Mouse (Mus musculus): ENCODE data around the gene Gtf3c1. TPM values are rescaled to one million over a fixed set of nuclear protein-coding genes. Genes with fewer than 3 reads are reported as not detected.
A peak's percentile ranks its signal among the peaks of the same experiment; 100 is the strongest.

Gtf3c1 gene
- polyA plus RNA-seq (2016; fragmentation: Nextera tagmentation; extraction: Ambion mirVana), result 44.4 and 50.6 TPM in 2 replicates

DNA sequence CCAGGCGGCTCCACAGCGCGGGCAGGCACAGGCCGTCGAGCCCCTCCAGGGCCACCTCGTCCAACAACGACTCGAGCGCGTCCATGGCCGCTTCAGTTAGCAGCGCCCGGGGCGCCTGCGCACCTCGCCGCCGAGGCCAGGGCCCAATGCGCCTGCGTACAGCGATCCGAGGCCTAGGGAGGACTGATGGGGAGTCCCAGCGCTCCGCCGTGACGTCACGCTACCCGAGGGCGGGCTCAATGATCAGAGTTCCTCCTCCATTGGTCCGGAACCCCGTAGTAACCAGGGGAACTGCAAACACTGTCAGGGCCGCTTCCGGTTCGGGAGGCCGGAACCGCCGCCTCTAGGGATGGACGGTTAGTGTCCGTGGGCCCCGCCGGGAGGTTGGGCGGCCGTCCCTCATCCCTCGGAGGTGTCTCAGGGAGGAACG lies at the start of gene Gtf3c1, which contains the start of gene D430042O09Rik:
Gtf3c1 (minus strand) TSS at position 188 of the 430 bp plus-strand sequence.
D430042O09Rik (plus strand) TSS at position 296 of the 430 bp plus-strand sequence.
- H3K9me3 ChIP-seq (replicated peaks), result no peaks in the 10 kb centered on the region
- peak within 1 kb of the TSS; percentile 92 for H3K27ac ChIP-seq
- H3K27me3 ChIP-seq (ENCODE audit: low read depth, poor library complexity, severe bottlenecking), result no peaks in the 10 kb centered on the region
- H3K36me3 ChIP-seq, result peaks cover 33% of the 10 kb centered on the region
- H3K4me3 ChIP-seq, result peak within 1 kb of the TSS; percentile 88
- peaks cover 29% of the 10 kb centered on the region for H3K4me1 ChIP-seq
- under 1% methylated on average over 45 of the region's 45 CpGs for WGBS
- DNase-seq (ENCODE audit: low spot score), result peak; percentile 99

DNA sequence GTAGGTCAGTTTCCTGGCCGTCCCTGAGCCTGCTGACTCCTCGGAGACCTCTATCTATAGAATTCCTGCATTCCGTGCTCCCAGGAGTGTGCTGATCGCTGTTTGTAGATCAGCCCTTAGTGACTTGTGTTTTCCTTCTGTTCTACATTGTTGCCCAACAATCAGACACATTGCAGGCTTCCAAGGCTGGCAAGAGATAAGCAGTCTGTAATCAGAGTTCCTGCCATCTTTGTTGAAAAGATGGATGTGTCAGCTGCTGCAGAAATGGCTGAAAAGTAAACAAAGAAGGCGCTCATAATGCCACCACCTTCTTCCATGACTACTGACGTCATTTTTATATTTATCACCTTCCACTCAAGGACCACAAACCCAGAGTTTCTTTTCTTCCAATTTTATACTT lies 49.2 kb upstream of the Gtf3c1 start:
- Histone ChIP-seq H3K27ac (no peak overlapping the region), H3K9me3 (replicated peaks) (no peaks in the 10 kb centered on the region), H3K4me3 (no peak overlapping the region), H3K4me1 (no peaks in the 10 kb centered on the region), H3K36me3 (peaks cover 14% of the 10 kb centered on the region), H3K27me3 (ENCODE audit: low read depth, poor library complexity, severe bottlenecking) (no peaks in the 10 kb centered on the region)
- WGBS, result 74% methylated on average over 6 of the region's 6 CpGs
- DNase-seq (ENCODE audit: low spot score), result no peak

DNA sequence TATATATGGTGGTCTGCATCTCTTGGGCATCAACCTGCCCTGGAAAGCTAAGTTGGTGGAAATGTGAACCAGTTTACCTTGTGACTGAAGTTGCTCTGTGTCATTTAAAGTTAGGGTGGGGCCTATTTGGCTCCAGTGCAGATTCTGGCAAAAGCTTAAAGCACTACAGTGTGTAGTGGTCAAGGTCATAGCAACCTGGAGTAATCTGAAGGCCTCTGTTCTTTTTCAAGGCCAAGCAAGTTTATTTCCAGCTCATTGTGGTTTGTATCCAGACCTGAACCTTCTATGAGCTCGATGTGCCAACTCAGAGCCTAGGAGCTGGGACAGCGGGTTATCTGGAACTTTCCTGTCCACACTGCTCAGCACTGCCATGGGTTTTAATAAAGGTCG lies 45.7 kb upstream of the Gtf3c1 start:
- no peaks in the 10 kb centered on the region for H3K27me3 ChIP-seq (ENCODE audit: low read depth, poor library complexity, severe bottlenecking)
- no peak overlapping the region for H3K27ac ChIP-seq
- no peak for DNase-seq (ENCODE audit: low spot score)
- H3K4me1 ChIP-seq, result no peaks in the 10 kb centered on the region
- WGBS, result 93% methylated on average over 3 of the region's 3 CpGs
- 0 out of 2 replicates have a peak, but pooled peaks cover 4% of the 10 kb centered on the region for H3K36me3 ChIP-seq
- no peaks in the 10 kb centered on the region for H3K9me3 ChIP-seq (replicated peaks)
- no peak overlapping the region for H3K4me3 ChIP-seq

DNA sequence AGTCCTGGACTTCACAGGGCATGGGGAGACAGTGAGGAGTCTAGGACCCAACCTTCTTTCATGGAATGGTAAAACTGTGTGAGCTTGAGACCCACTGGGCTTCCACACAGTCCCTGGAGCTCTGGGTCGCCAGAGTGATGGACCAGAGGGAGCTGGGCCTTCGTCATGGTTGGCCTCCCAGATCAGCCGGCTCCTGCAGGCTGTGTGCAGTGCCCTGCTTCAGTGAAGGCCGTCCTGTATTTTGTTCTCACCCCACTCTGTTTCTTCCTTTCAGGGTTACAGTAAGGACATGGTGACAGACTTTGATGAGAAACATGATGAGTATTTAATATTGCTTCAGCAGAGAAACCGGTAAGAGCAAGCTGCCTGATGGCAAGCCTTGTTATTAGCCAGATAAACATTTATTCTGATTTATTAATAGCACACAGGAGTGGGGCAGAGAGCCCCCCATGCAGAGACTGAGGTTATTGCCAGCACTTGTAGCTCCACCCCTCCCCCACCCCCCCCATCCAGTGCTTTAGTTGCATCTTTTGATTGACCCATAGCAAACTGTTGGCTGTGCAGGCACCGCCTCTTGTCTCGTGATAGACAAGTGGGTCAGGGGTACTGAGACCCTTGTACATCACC lies 45.2 kb upstream of the Gtf3c1 start:
- no peak overlapping the region for H3K27ac ChIP-seq
- H3K4me3 ChIP-seq, result no peak overlapping the region
- 91% methylated on average over 7 of the region's 7 CpGs for WGBS
- no peaks in the 10 kb centered on the region for H3K27me3 ChIP-seq (ENCODE audit: low read depth, poor library complexity, severe bottlenecking)
- DNase-seq (ENCODE audit: low spot score), result no peak
- 0 out of 2 replicates have a peak, but pooled peaks cover 4% of the 10 kb centered on the region for H3K36me3 ChIP-seq
- H3K4me1 ChIP-seq, result no peaks in the 10 kb centered on the region
- no peaks in the 10 kb centered on the region for H3K9me3 ChIP-seq (replicated peaks)

DNA sequence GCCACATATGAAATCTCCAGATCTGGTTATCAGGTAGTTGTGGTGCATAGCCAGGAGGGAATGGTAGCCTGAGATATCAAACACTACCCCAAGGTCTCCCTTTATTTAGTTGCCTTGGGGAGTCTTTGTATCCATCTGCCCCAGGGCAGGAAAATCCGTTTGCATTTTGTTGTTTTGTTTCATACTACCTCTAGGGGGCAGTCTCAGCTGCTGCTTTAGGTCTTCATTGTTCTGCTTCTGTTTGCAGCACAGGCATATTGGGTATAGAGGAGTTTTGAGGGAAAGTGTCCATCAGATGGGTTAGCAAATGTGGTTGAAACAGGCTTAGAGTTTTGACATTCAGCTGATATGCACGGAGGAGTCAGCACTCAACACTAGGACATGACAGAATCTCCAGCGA lies 40.6 kb upstream of the Gtf3c1 start:
- no peak overlapping the region for H3K27ac ChIP-seq
- peak; percentile 34 for DNase-seq (ENCODE audit: low spot score)
- H3K36me3 ChIP-seq, result peaks cover 4% of the 10 kb centered on the region; the same call in 1 of the 2 replicates
- no peaks in the 10 kb centered on the region for H3K4me1 ChIP-seq
- no peaks in the 10 kb centered on the region for H3K27me3 ChIP-seq (ENCODE audit: low read depth, poor library complexity, severe bottlenecking)
- H3K4me3 ChIP-seq, result no peak overlapping the region
- H3K9me3 ChIP-seq (replicated peaks), result no peaks in the 10 kb centered on the region
- 52% methylated on average over 3 of the region's 3 CpGs for WGBS

DNA sequence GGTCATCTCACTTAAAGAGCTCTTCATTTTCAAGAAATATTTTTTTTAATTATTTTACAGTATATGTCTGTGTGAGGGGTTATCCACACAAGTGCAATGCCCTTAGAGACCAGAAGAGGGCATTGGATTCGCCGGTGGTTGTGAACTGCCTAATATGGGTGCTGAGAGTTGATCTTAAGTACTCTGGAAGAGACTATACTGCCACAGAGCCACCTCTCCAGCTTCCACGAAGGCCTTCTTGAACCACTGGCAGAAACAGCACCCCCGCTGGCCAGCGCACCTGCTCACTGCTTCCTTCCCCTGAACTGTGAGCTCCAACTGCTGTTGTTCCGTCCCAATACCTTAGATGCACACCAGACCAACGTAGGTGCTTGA lies 39.7 kb upstream of the Gtf3c1 start:
- Histone ChIP-seq H3K27ac (no peak overlapping the region), H3K27me3 (ENCODE audit: low read depth, poor library complexity, severe bottlenecking) (no peaks in the 10 kb centered on the region), H3K4me1 (no peaks in the 10 kb centered on the region), H3K9me3 (replicated peaks) (no peaks in the 10 kb centered on the region), H3K36me3 (peaks cover 4% of the 10 kb centered on the region; the same call in 1 of the 2 replicates), H3K4me3 (no peak overlapping the region)
- 58% methylated on average over 7 of the region's 7 CpGs for WGBS
- no peak for DNase-seq (ENCODE audit: low spot score)

DNA sequence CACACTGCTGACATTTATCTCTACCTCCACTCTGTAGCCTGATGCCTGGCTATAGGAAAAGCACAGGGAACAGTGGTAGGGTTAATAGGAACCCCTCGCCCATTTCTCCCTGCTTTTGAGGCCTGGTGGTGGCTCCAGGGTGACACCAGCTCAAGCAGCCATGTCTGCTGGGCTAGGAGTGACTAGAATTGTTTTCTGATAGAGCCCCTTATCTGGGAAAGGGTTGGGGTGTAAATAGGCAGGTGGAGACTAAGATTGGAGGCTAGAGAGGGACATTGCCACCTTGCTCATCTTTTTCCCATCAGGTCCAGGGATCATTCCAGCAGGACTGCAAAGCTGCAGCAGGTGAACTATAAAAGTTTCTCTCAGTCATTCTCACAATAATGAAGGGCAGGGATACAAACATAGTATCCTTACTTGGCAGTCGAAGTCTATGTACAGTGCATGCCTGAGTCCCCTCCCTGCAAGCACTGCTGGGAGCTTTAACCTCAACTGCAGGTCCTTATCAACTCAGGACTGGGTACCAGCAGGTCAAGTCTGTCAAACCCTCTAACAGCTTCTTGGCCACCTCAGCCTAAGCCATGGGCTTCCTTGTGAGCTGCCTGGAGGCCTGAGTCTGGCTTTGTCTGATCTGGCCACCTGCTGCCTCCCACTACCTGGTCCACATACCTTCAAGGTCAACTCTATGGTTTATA lies 39.2 kb upstream of the Gtf3c1 start:
- Histone ChIP-seq H3K27me3 (ENCODE audit: low read depth, poor library complexity, severe bottlenecking) (no peaks in the 10 kb centered on the region), H3K4me1 (no peaks in the 10 kb centered on the region), H3K4me3 (no peak overlapping the region), H3K36me3 (peaks cover 4% of the 10 kb centered on the region; the same call in 1 of the 2 replicates), H3K9me3 (replicated peaks) (no peaks in the 10 kb centered on the region), H3K27ac (no peak overlapping the region)
- no peak for DNase-seq (ENCODE audit: low spot score)
- 86% methylated on average over 2 of the region's 2 CpGs for WGBS

DNA sequence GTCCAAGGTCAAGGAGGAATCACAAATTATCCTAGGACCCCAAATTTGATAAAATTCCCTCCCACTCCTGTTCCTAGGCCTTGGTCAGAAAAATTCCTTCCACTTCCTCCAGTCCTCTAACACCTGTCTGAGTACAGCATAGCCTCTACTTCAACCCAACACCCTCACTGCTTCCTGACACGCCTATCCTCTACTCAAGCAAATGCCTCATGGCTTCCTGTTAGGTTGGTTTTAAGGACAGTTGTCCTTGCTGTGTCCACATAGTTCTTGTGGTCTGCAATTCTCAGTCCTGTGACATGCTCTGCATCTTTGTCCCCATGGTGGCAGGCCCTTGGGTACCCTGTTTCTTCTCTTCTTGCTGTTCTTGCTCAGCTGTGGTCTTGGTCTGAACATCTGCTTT lies 37.2 kb upstream of the Gtf3c1 start:
- Histone ChIP-seq H3K4me1 (no peaks in the 10 kb centered on the region), H3K4me3 (no peak overlapping the region), H3K36me3 (no peaks in the 10 kb centered on the region; the same call in 1 of the 2 replicates), H3K27ac (no peak overlapping the region), H3K9me3 (replicated peaks) (no peaks in the 10 kb centered on the region), H3K27me3 (ENCODE audit: low read depth, poor library complexity, severe bottlenecking) (no peaks in the 10 kb centered on the region)
- 84% methylated on average over 1 of the region's 1 CpGs for WGBS
- DNase-seq (ENCODE audit: low spot score), result no peak

DNA sequence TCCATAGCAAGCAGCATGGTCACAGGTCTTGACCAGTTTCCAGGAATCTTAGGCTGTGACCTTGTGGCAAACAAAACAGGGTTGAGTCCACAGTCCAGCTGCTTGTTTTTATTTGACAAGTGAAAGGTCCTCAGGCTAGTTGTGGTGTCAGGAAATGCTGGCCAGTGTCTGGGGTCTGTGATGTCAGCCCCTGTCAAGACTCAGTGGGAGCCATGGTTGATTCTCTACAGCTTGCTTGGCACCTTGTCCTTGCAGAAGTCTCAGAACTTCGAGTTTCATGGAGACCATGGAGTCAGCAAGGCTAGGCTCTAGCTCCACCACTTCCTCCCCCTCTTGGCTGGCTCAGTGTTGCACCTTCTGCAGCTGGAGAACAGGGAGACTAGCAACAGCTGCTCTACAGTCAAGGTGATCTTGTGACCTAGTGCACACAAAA lies 33.7 kb upstream of the Gtf3c1 start:
- Histone ChIP-seq H3K9me3 (replicated peaks) (no peaks in the 10 kb centered on the region), H3K4me1 (no peaks in the 10 kb centered on the region), H3K27me3 (ENCODE audit: low read depth, poor library complexity, severe bottlenecking) (no peaks in the 10 kb centered on the region), H3K36me3 (no peaks in the 10 kb centered on the region; the same call in 1 of the 2 replicates), H3K27ac (no peak overlapping the region), H3K4me3 (no peak overlapping the region)
- no peak for DNase-seq (ENCODE audit: low spot score)
- WGBS, result 51% methylated on average over 1 of the region's 1 CpGs

DNA sequence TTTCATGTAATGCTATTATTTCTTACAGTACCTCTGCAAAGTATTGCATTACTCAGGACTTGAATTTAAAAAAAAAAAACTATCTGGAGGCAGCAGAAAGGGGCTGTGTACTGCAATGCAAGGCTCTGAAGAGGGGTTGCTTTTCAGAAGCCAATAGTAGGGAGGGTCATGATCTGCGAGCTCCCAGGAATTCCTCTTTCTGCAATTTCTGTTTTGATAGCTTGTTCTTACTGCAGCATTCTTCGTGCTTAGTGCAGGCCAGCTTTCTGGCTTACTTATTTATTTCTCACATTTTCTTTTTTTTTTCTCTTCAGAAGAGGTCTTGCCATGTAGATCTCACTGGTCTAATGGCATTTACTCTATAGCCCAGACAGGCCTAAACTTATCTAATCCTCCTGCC lies 32.9 kb upstream of the Gtf3c1 start:
- DNase-seq (ENCODE audit: low spot score), result no peak
- H3K36me3 ChIP-seq, result no peaks in the 10 kb centered on the region; the same call in 1 of the 2 replicates
- 79% methylated on average over 2 of the region's 2 CpGs for WGBS
- H3K4me3 ChIP-seq, result no peak overlapping the region
- H3K4me1 ChIP-seq, result no peaks in the 10 kb centered on the region
- no peaks in the 10 kb centered on the region for H3K9me3 ChIP-seq (replicated peaks)
- no peak overlapping the region for H3K27ac ChIP-seq
- H3K27me3 ChIP-seq (ENCODE audit: low read depth, poor library complexity, severe bottlenecking), result no peaks in the 10 kb centered on the region

DNA sequence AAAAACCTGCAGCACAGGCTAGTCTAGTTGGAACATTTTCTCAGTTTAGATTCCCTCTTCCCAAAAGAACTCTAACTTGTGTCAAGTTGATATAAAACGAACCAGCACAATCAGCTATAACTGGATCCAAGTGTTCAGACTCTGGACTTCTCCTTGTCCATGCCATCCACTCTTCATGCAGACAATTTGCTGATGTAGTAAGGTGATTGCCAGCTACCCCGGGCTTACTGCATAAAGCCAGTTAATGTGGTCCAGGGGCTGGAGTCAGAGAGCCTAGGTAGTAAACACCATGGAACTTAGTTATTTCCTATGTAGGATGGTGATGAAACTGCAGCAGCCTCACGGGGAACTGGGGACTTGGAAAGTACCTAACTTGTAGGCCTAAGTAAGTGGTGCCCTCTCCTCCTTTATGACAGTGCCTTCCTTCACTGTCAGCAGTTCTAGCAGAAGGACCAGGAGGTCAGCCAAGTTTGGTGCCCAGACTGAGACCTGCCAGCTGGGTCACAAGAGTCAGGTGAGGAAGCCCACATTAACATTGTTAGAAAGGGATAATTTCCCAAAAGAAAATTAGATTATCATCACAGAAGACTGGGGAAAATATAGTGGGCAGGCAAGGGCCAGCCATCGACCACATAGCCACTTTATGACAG lies 28.9 kb upstream of the Gtf3c1 start:
- Histone ChIP-seq H3K4me3 (no peak overlapping the region), H3K27me3 (ENCODE audit: low read depth, poor library complexity, severe bottlenecking) (no peaks in the 10 kb centered on the region), H3K27ac (no peak overlapping the region), H3K9me3 (replicated peaks) (no peaks in the 10 kb centered on the region), H3K36me3 (no peaks in the 10 kb centered on the region), H3K4me1 (no peaks in the 10 kb centered on the region)
- DNase-seq (ENCODE audit: low spot score), result no peak
- 85% methylated on average over 4 of the region's 4 CpGs for WGBS

DNA sequence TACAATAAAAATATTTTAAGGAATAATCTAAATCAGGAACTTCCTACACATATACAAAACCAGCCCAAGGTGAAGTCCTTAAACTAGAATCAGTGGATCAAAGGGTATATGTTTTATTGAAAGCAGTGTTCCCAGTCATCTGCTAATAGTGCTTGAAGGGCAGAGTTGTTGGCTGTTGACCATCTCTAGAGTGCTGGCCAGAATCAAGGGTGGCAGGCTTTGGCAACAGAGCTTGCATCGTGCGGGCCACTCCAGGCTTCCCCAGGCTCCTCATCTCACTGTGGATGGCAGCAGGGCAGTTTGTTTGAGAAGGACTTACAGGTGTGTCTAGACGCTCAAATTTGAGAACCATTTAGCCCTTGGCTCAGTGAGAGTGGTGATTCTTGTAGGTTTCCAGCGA lies 26.2 kb upstream of the Gtf3c1 start:
- Histone ChIP-seq H3K27ac (no peak overlapping the region), H3K4me1 (no peaks in the 10 kb centered on the region), H3K9me3 (replicated peaks) (no peaks in the 10 kb centered on the region), H3K4me3 (no peak overlapping the region), H3K27me3 (ENCODE audit: low read depth, poor library complexity, severe bottlenecking) (no peaks in the 10 kb centered on the region), H3K36me3 (no peaks in the 10 kb centered on the region)
- no peak for DNase-seq (ENCODE audit: low spot score)
- WGBS, result 90% methylated on average over 4 of the region's 4 CpGs

DNA sequence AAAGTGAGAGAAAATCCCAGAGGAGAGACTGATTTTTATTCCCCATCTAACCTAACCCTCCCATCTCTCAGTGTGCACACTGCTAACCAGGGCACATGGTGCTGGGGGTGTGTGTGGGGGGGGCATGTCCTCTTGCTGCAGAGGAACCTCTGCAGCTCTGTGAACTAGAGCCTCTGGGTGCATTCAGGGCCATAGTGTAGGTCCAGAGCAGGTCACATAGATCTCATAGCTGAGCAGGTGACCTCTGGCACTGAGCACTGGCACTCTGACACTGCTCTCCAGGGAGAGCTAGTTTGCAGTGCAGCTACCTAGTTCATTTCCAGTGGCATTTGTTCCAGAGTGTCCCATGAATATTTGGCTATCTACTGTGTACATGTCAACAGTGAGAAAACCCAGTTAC lies 24.1 kb upstream of the Gtf3c1 start:
- Histone ChIP-seq H3K27ac (no peak overlapping the region), H3K4me1 (no peaks in the 10 kb centered on the region), H3K9me3 (replicated peaks) (no peaks in the 10 kb centered on the region), H3K36me3 (no peaks in the 10 kb centered on the region), H3K27me3 (ENCODE audit: low read depth, poor library complexity, severe bottlenecking) (no peaks in the 10 kb centered on the region), H3K4me3 (no peak overlapping the region)
- DNase-seq (ENCODE audit: low spot score), result no peak

Data from limb, embryonic 10.5 days (tissue).